Mouse (Mus musculus) frontal cortex, postnatal 36 days (tissue): ENCODE data around the gene Pcdh18.

Source experiments
- DNase-seq, 2 experiments: peaks; one replicate each; pipeline ENCODE4 v3.0.0; 2022; ENCODE audit warnings: low spot score in 2 of 2

Pcdh18 gene

GRCm38 (mm10) chr3:49756870-49757625 is at the start of gene Pcdh18:
Gene Pcdh18 (minus strand): TSS chr3:49757325.
- DNase-seq = peak; percentile 70 to 74

- no peak for DNase-seq
These were observed 49.7 kb upstream of the Pcdh18 start for GRCm38 (mm10) chr3:49806823-49807222.

DNA sequence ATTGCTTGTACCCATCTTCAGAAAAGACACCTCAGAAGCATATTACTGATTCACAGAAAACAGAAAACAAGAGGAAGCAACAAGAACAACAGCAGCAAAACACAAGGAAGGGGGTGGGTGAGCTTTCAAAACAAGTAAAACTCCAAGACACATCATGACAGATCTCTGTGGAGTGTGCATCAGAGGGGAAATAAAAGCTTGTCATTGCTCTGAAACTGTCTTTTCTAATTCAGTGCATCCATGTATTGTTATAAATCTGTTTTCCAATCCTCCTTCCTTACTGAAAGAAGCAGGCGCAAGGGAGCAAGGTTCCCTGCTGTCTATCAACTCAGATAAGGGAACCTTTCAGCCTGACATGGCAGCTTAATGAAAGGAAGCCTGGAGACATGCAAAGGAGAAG is 48.4 kb upstream of the Pcdh18 start:
- DNase-seq = no peak

- DNase-seq = no peak
These were observed 31.2 kb upstream of the Pcdh18 start for GRCm38 (mm10) chr3:49788296-49788695.

- DNase-seq = no peak
These were observed 30.6 kb upstream of the Pcdh18 start for GRCm38 (mm10) chr3:49787719-49788118.

DNA sequence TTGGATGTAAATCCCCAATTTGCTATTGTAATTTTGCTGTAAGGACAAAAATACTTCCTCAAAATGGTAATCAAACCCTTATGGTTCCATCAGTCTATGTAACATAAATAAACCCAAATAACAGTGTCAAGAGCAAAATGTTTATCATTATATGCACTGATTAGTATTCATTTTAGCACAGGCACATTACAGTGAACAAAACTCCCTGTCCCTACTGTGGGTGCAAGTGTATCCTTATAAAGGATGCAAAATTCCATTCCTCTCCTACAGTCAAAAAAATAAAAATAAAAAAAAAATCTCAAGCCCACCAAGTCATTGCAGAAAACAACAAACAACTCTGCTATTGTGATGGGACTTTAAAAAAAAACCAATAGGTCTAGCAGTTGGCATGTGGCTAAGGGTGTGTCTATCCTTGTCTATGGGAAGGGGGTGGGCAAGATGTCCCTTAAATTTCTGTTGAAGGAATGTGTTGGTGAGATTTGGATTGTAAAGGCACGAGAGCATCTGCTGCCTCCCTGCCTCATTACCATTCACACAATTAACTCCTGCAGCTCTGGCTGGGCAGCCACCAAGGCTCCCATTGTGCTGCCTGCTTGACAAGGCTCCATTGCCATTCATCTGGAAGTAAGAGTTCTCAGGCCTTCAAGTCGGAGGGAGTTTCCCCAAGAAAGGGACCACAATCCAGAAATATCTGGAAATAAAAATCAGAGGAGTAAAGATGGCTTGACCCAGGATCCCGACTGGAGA is 12.0 kb upstream of the Pcdh18 start:
- DNase-seq = no peak

DNA sequence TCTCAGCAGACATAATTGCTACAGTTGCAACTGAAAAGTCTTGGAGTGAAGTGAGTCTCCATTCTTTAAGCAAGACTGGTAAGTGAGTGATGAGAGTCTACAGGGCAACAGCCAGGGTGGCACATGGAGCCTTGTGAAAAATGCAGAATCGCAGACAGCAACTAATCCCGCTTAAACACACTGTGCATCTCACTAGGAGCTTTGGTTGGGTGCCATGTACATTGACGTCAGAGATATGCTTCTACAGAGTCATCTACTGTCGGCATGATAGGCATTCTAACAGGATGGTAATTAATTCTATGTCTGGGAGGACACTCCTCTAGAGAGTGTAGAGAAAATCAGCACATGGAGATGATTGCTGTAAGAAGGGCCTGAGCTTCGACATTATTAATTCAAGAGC is 5.6 kb upstream of the Pcdh18 start:
- no peak for DNase-seq

DNA sequence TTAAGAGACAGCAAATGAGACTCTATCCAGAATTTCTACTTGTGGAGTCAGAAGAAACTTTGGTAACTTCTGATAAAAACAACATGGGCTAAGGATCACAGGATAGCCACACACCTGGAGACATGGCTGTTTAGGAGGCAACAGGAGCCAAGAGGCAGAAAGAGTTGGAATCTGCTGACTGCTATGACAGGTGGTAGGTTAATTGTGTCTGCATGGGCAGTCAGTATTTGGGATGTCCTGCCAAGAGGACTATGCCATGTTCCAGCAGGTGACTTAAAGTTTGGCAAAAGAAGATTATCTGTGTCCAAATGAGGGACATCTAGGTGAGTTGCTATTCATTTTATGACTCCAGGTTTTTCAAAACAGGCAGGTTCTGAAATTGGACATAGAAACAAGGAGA is 4.8 kb upstream of the Pcdh18 start:
- no peak for DNase-seq

DNA sequence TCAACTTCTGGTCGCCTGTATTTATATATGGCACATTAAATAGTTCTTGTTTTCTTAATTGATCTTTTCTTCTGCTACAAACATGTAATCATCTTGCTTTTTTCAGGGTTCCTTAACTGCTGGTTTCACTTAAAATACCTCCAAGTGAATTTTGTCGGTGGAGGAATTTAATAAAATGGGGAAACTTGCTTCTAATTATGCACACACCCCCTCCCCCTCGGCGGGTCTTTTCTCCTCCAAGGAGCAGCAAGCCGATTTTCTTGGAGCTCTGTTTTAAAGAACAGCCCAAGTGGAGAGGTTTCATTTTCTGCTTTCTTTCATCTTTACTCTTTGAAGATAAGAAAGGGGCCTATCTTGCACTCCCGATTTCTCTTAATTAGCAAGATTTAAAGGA is 498 bp upstream of the Pcdh18 start:
- no peak for DNase-seq

- no peak for DNase-seq
These were observed 909 bp downstream of the Pcdh18 start for GRCm38 (mm10) chr3:49755986-49756845.

DNA sequence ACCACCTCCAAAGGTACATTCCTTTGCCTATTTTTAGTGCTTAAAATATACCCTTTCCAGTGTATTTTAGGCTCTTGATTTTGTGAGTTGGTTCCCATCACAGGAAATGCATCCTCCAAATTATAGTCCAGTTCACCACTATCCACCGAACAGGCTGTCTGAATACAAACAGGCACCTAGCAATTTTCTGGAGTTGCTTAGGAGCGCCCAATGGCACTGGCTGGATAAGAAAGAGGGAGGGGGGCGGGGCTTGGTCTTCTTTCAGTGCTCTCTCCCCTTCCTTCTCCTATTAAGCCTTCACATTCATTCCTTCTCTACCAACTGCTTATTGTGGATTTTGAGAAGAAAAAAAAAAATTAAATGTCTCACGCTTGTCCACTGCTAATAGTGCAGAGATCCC is 4.4 kb downstream of the Pcdh18 start:
- no peak for DNase-seq

DNA sequence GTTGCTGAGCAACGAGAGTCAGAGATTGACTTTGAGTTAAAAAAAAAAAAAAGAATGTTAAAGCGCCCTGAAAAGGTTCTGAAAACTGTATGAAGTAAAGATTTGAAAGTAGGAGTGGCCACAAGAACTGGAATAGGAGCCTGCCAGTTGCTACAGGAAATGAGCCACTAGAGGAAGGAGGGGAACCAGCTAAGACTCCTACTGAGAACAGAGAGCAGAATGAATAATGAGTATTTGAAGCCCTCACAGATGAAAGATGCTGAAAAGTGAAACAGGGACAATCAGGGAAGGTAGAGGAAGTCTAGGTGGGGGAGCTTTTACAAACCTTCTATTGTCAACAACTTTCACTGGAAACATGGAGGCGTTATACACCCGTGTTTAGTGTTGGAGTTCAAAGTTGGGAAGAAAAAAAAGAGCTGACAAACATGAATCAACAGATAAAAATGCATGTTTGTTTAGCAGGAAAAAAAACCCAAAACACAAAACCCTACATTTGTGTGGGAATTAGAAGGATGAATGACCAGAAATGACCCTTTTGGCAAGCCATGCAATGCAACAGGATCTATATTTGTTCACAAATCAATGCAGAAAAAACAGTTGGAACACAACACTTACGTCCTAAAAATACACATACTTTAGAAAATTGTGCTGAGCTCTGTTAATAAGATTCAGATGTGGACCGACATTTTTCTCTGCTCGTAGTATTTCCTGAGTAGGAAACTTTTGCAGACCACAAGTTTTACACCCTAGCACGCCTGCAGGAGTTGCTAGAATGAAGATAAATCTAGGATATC is 7.4 kb downstream of the Pcdh18 start:
- DNase-seq = no peak

DNA sequence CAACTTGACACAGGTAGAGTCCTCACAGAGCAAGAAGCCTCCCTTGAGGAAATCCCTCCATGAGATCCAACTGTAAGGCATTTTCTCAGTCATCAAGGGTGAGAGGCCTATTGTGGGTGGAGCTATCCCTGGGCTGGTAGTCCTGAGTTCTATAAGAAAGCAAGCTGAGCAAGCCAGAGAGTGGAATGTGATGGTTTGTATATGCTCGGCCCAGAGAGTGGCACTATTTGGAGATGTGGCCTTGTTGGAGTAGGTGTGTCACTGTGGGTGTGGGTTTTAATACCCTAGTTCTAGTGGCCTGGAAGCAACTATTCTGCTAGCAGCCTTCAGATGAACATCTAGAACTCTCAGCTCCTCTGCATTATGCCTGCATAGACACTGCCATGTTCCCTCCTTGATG is 9.1 kb downstream of the Pcdh18 start:
- no peak for DNase-seq

DNA sequence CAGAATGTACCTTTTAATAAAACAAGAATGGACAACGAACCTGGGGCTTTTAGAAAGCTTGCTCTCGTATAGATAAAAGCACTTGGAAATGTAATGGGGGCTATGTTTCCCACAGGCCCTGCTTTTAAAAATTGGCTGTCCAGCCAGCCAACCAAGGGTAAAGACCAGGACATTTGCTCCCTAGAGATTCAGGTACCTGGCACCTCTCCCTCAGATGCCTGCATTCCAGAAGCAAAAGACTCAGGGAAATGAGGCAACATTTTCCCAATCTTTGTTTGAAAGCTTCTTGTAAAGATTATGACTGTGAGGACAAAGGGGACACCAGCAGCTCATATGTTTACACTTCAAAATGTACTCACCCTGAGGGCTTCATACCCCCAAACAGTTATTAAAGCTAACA is 18.1 kb downstream of the Pcdh18 start:
- DNase-seq = no peak

DNA sequence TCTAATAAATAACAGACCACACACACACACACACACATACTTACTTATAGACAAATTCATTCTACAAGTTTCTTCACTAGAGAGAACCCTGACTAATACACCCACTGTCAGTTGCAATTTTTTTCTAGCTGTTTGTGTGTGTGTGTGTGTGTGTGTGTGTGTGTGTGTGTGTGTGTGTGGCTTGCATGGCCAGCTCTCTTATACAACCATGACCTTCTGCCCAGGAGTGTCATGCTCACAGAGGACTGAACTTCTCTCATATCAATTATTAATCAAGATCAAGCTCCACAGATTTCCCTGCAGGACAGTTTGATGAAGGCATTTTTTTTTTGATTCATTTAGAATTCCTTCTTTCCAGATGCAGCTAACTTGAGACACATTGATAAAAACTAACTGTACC is 18.6 kb downstream of the Pcdh18 start:
- DNase-seq = no peak

GRCm38 (mm10) chr3:49706503-49706902 is 50.6 kb downstream of the Pcdh18 start:
- no peak for DNase-seq

- DNase-seq = no peak
These were observed 57.2 kb downstream of the Pcdh18 start for GRCm38 (mm10) chr3:49699951-49700350.
